Mouse (Mus musculus) brain, embryonic 14.5 days (tissue): Measurements from ENCODE around the gene Nop9.

Source experiments
- CTCF ChIP-seq: fragments of 200-500 bp; IDR thresholded peaks from 2 replicates; pipeline ENCODE4 v1.5.1; 2012; ENCODE audit warnings: inconsistent platforms, mild to moderate bottlenecking, moderate library complexity, borderline replicate concordance; ENCODE audit not compliant: insufficient read depth, insufficient read length; ENCODE audit errors: extremely low read depth
- POLR2A ChIP-seq: fragments of 200-500 bp; IDR thresholded peaks from 2 replicates; pipeline ENCODE4 v1.6.1; 2012; ENCODE audit warnings: mild to moderate bottlenecking, inconsistent platforms, borderline replicate concordance; ENCODE audit not compliant: poor library complexity, insufficient read depth, insufficient read length, severe bottlenecking; ENCODE audit errors: extremely low read depth

DNA sequence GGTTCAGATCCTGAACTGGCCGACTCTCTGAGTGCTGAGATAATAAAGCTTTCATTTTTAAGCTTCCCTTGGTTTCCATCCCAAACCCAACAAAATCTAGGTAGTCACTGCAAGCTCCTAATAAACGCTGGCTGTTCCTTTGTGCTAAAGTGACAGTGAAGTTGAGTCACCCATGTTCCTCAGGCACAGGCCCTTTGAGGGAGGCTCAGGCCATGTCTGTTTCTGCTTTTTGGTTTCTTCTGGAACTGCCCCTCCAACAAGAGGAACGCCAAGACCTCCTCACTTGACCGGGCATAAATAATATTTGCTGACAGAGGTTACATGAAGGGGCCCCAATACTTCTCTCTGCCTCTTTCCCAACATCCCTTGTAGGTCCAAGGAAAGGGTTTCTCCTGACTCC lies 9.7 kb upstream of the Nop9 start:
- TF ChIP-seq CTCF (no peak), POLR2A (no peak)
